Mouse (Mus musculus) neural tube, embryonic 14.5 days (tissue): ENCODE measurements around the gene Macf1. TPM values are rescaled to one million over a fixed set of nuclear protein-coding genes. Genes with fewer than 3 reads are reported as not detected.
"Not testable (repeated sequence)": the region's sequence is repeated elsewhere in the genome, so short reads cannot be mapped to it uniquely, and the experiment has no call there.

Experiments
- ATAC-seq: fragments of 200-750 bp; cut with Nextera tagmentation; 2 replicates; pipeline ENCODE4 v1.8.0; 2017; ENCODE audit warnings: low read depth, mild to moderate bottlenecking, moderate TSS enrichment, moderate library complexity
- H3K27ac ChIP-seq: fragments of 300-500 bp; sonication (generic); 2 replicates; pipeline ENCODE4 v1.5.1; 2014; ENCODE audit warnings: low read depth, mild to moderate bottlenecking, control low read depth, low read length, moderate library complexity, mixed read lengths
- H3K27me3 ChIP-seq: fragments of 300-500 bp; sonication (generic); 2 replicates; pipeline ENCODE4 v1.6.1; 2014; ENCODE audit warnings: low read length; ENCODE audit not compliant: control insufficient read depth, insufficient read depth
- H3K36me3 ChIP-seq: fragments of 300-500 bp; sonication (generic); 2 replicates; pipeline ENCODE4 v1.6.1; 2014; ENCODE audit warnings: low read length, mixed read lengths; ENCODE audit not compliant: control insufficient read depth, insufficient read depth
- H3K4me1 ChIP-seq: fragments of 300-500 bp; sonication (generic); 2 replicates; pipeline ENCODE4 v1.6.1; 2014; ENCODE audit warnings: low read length; ENCODE audit not compliant: control insufficient read depth, insufficient read depth
- H3K4me2 ChIP-seq: fragments of 300-500 bp; sonication (generic); 2 replicates; pipeline ENCODE4 v1.6.1; 2014; ENCODE audit warnings: mild to moderate bottlenecking, low read depth, low read length, control low read depth
- H3K4me3 ChIP-seq: fragments of 300-500 bp; sonication (generic); 2 replicates; pipeline ENCODE4 v1.5.1; 2014; ENCODE audit warnings: low read depth, low read length, control low read depth, mixed read lengths
- H3K9ac ChIP-seq: fragments of 300-500 bp; sonication (generic); replicated peaks from 2 replicates; pipeline ENCODE4 v1.6.1; 2014; ENCODE audit warnings: low read depth, mild to moderate bottlenecking, control low read depth, low read length, mixed read lengths
- H3K9me3 ChIP-seq: fragments of 300-500 bp; sonication (generic); 2 replicates; pipeline ENCODE4 v1.6.1; 2016; ENCODE audit warnings: low read length; ENCODE audit not compliant: control insufficient read depth
- WGBS: fragments of 180-500 bp; shearing (Covaris S2); extraction: QIAGEN DNeasy Blood & Tissue Kit; methylation state at CpG from one replicate; pipeline ENCODE4 v1.1.7; 2014; 5-methylcytosine and 5-hydroxymethylcytosine counted together
- polyA plus RNA-seq: library from polyadenylated mRNA; unstranded; fragments of >200 nt; fragmentation: Nextera tagmentation; extraction: Ambion mirVana; gene quantifications from 2 replicates; pipeline ENCODE4 v1.2.1, GENCODE M21; 2014

Gene Macf1
- polyA plus RNA-seq, 1 experiment from 2014 or later: 144 TPM

GRCm38 (mm10) chr4:123664951-123665661 is 19.1 kb downstream of the Macf1 start:
- under 1% methylated on average over 55 of the region's 58 CpGs for WGBS
- no peaks in the 10 kb centered on the region for H3K27me3 ChIP-seq
- peaks cover 48% of the 10 kb centered on the region for H3K4me1 ChIP-seq
- peak overlapping the region; percentile 98 for H3K9ac ChIP-seq
- peak overlapping the region; percentile 78 for H3K4me3 ChIP-seq
- peak; percentile 13 for ATAC-seq
- no peaks in the 10 kb centered on the region for H3K9me3 ChIP-seq
- H3K4me2 ChIP-seq: peak overlapping the region; percentile 89
- H3K27ac ChIP-seq: peak overlapping the region; percentile 99
- H3K36me3 ChIP-seq: no peaks in the 10 kb centered on the region

DNA sequence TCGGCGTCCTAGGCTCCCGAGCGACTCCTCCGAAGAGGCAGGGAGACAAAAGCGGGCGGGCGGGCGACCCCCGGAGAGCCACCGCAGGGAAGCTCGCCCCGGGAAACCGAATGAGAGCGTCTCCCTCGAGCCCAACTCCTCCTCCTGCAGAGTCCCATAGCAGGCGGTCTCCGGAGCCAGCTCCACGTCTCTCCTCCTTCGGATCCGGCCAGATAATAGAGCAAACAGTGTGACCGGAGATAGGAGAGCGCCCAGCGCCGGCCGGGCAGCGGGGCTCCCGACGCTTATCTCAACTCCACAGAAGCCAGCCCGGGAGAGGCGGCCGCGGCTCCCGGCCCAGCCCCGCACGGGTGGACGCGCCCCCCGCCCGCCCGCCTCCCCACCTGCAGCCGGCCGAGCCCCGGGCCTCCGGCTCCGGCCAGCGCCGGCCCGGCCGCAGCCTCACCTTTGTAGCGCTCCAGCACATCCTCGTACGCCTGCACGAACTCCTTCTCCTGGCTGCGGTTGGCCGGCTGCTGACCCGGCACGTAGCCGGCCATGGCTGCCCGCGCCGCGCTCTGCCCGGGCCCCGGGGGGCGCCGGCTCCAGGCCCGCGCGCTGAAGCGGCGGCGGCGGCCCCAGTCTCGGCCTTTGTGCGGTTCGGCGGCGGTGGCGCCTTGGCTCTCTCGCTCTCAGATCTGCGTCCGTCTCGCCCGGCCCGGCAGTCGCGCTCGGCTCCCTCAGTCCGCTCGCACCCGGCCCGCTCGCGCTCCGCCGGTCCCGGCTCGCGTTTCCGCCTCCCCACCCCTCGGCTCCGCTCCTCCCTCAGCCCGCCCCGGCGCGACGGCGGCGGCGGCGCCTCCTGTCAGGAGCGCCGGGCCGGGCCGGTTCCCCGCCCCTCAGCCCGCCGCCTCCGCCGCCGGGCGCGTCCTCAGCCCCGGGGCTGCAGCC is 19.9 kb downstream of the Macf1 start:
- peak; percentile 73 for ATAC-seq
- Histone ChIP-seq H3K4me3 (peak overlapping the region; percentile 78), H3K36me3 (no peaks in the 10 kb centered on the region), H3K4me1 (peaks cover 44% of the 10 kb centered on the region), H3K9ac (peak overlapping the region; percentile 98), H3K27me3 (no peaks in the 10 kb centered on the region), H3K27ac (peak overlapping the region; percentile 99), H3K4me2 (peak overlapping the region; percentile 89), H3K9me3 (no peaks in the 10 kb centered on the region)
- WGBS: under 1% methylated on average over 82 of the region's 125 CpGs

- no peaks in the 10 kb centered on the region for H3K9me3 ChIP-seq
- peaks cover 44% of the 10 kb centered on the region for H3K4me1 ChIP-seq
- H3K4me3 ChIP-seq: peak overlapping the region; percentile 78
- no peaks in the 10 kb centered on the region for H3K36me3 ChIP-seq
- H3K27ac ChIP-seq: peak overlapping the region; percentile 99
- no peak for ATAC-seq
- H3K9ac ChIP-seq: peak overlapping the region; percentile 98
- peak overlapping the region; percentile 89 for H3K4me2 ChIP-seq
- H3K27me3 ChIP-seq: no peaks in the 10 kb centered on the region
- WGBS: 0% methylated on average over 12 of the region's 12 CpGs
These were observed 20.5 kb downstream of the Macf1 start for GRCm38 (mm10) chr4:123663688-123663965.

- 4% methylated on average over 15 of the region's 15 CpGs for WGBS
- peak overlapping the region; percentile 89 for H3K4me2 ChIP-seq
- peak overlapping the region; percentile 99 for H3K27ac ChIP-seq
- H3K9ac ChIP-seq: peak overlapping the region; percentile 98
- no peak for ATAC-seq
- no peaks in the 10 kb centered on the region for H3K9me3 ChIP-seq
- H3K4me1 ChIP-seq: peaks cover 44% of the 10 kb centered on the region
- no peaks in the 10 kb centered on the region for H3K27me3 ChIP-seq
- H3K4me3 ChIP-seq: peak overlapping the region; percentile 78
- no peaks in the 10 kb centered on the region for H3K36me3 ChIP-seq
These were observed 21.1 kb downstream of the Macf1 start for GRCm38 (mm10) chr4:123662914-123663687.

- 95% methylated on average over 1 of the region's 1 CpGs for WGBS
These were observed 26.0 kb downstream of the Macf1 start for GRCm38 (mm10) chr4:123658175-123658574.

GRCm38 (mm10) chr4:123655245-123655644 is 28.9 kb downstream of the Macf1 start:
- no peaks in the 10 kb centered on the region for H3K9me3 ChIP-seq
- ATAC-seq: no peak
- H3K36me3 ChIP-seq: no peaks in the 10 kb centered on the region
- no peak overlapping the region for H3K4me3 ChIP-seq
- no peak overlapping the region for H3K9ac ChIP-seq
- H3K27ac ChIP-seq: no peak overlapping the region
- H3K4me1 ChIP-seq: no peaks in the 10 kb centered on the region
- no peak overlapping the region for H3K4me2 ChIP-seq
- WGBS: 92% methylated on average over 5 of the region's 5 CpGs
- H3K27me3 ChIP-seq: no peaks in the 10 kb centered on the region

More at GRCm38 (mm10) chr4:123658175-123658574, 26.0 kb downstream of the Macf1 start:
- H3K27me3 ChIP-seq: no peaks in the 10 kb centered on the region
- H3K9me3 ChIP-seq: no peaks in the 10 kb centered on the region
- H3K4me1 ChIP-seq: peaks cover 15% of the 10 kb centered on the region
- ATAC-seq: no peak
- no peak overlapping the region for H3K27ac ChIP-seq
- H3K4me3 ChIP-seq: no peak overlapping the region
- H3K4me2 ChIP-seq: no peak overlapping the region
- no peak overlapping the region for H3K9ac ChIP-seq
- no peaks in the 10 kb centered on the region for H3K36me3 ChIP-seq

- Histone ChIP-seq H3K4me3 (no peak overlapping the region), H3K36me3 (no peaks in the 10 kb centered on the region), H3K4me2 (no peak overlapping the region), H3K27me3 (no peaks in the 10 kb centered on the region), H3K9ac (no peak overlapping the region), H3K4me1 (no peaks in the 10 kb centered on the region), H3K27ac (no peak overlapping the region), H3K9me3 (no peaks in the 10 kb centered on the region)
- no peak for ATAC-seq
- WGBS: 95% methylated on average over 4 of the region's 4 CpGs
These were observed 29.6 kb downstream of the Macf1 start for GRCm38 (mm10) chr4:123654566-123654965.

DNA sequence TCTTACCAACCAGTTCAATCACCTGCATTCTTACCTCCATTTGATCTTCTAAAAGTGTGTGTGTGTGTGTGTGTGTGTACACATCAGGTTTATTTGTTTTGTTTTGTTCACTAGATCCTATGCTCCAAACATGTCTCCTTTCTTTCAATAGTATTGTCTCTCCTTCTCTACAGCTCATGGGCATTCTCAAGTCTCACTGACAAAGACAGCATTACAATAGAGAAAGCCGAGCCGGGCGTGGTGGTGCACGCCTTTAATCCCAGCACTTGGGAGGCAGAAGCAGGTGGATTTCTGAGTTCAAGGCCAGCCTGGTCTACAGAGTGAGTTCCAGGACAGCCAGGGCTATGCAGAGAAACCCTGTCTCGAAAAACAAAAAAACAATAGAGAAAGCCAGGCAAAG is 30.7 kb downstream of the Macf1 start:
- not testable (repeated sequence) for ATAC-seq
- 93% methylated on average over 5 of the region's 5 CpGs for WGBS

More for the DNA sequence above, 30.7 kb downstream of the Macf1 start:
- not testable (repeated sequence) for H3K27ac ChIP-seq, H3K36me3 ChIP-seq, H3K27me3 ChIP-seq, H3K4me1 ChIP-seq, H3K9me3 ChIP-seq, H3K4me2 ChIP-seq, H3K4me3 ChIP-seq, H3K9ac ChIP-seq
